In genomic region chr9:100461671-100462070, GRCm38 (mm10) we compare ENCODE assay signal across 10 mouse cellular contexts. TPM values are rescaled to one million over a fixed set of nuclear protein-coding genes. Genes with fewer than 3 reads are reported as not detected.
DNase-seq lines count a peak whose midpoint lies in the region; ATAC-seq and TF ChIP-seq lines count a peak whose summit lies in the region.
"Had no signal": no experiment of that assay in that cellular context is flagged by ENCODE, and none has a peak within 500 bp of the region (broad histone marks: within the 10 kb centered on the region; RNA-seq: fewer than 3 reads in every experiment).

No protein-coding gene starts in this region.

- no peak overlapping the region for H3K9ac ChIP-seq in kidney, embryonic 16.5 days (replicated peaks; ENCODE audit: low read length)
- H3K9ac ChIP-seq in stomach, postnatal 0 days (ENCODE audit: low read length) = no peak overlapping the region
- H3K9ac ChIP-seq: stomach, embryonic 15.5 days had no signal

- 87% methylated on average over 9 of the region's 9 CpGs for WGBS in kidney, embryonic 16.5 days
- WGBS in stomach, postnatal 0 days = 48% methylated on average over 9 of the region's 9 CpGs

- H3K4me2 ChIP-seq in kidney, embryonic 16.5 days (replicated peaks; ENCODE audit: low read depth, low read length) = no peak overlapping the region
- H3K4me2 ChIP-seq in stomach, postnatal 0 days (replicated peaks; ENCODE audit: low read depth) = no peak overlapping the region
- H3K4me2 ChIP-seq: stomach, embryonic 15.5 days had no signal

- no peak for ATAC-seq in kidney, embryonic 16.5 days (ENCODE audit: low FRiP score, low TSS enrichment)
- peak; percentile 60 for ATAC-seq in cerebellum, adult (ENCODE audit: insufficient number of reproducible peaks, low FRiP score, low TSS enrichment)
- no peak; the same call in 1 of the 2 replicates for ATAC-seq in stomach, postnatal 0 days (ENCODE audit: low FRiP score, low TSS enrichment)
- no peak for ATAC-seq in CD4-positive, CD25-positive, alpha-beta regulatory T cell, adult 4 months

- H3K4me3 ChIP-seq in kidney, embryonic 16.5 days (ENCODE audit: low read length) = no peak overlapping the region
- H3K4me3 ChIP-seq in stomach, postnatal 0 days (ENCODE audit: low read depth, low read length) = no peak overlapping the region
- H3K4me3 ChIP-seq: stomach, embryonic 15.5 days had no signal

- no peaks in the 10 kb centered on the region for H3K4me1 ChIP-seq in kidney, embryonic 16.5 days (ENCODE audit: insufficient read depth, low read length)
- H3K4me1 ChIP-seq in stomach, postnatal 0 days (replicated peaks; ENCODE audit: control insufficient read depth, insufficient read depth) = 0 out of 2 replicates have a peak, but pooled peaks cover 2% of the 10 kb centered on the region
- H3K4me1 ChIP-seq: stomach, embryonic 15.5 days had no signal

- intact Hi-C loops in gastrocnemius, postnatal 14 days (cut with DNase I; ENCODE audit: low total_unique reads) = no loop called here

- H3K27me3 ChIP-seq in kidney, embryonic 16.5 days (ENCODE audit: insufficient read depth, low read length) = no peaks in the 10 kb centered on the region
- H3K27me3 ChIP-seq in stomach, postnatal 0 days (ENCODE audit: control insufficient read depth, insufficient read depth, low read length) = no peaks in the 10 kb centered on the region
- H3K27me3 ChIP-seq: stomach, embryonic 15.5 days had no signal

- TF ChIP-seq CTCF in stomach, postnatal 0 days (IDR thresholded peaks at IDR 0.05; ENCODE audit: low read depth) = no peak

- TF ChIP-seq EP300 in stomach, postnatal 0 days (optimal IDR thresholded peaks at IDR 0.05) = no peak

- DNase-seq in kidney, adult 11 months = peak; percentile 63
- peak; percentile 46 for DNase-seq in gastrocnemius, postnatal 14 days
- peak; percentile 64 to 83 for DNase-seq in layer of hippocampus, postnatal 14 days (ENCODE audit: low spot score in 2 of 2)
- no peak for DNase-seq in stomach, postnatal 0 days (ENCODE audit: low spot score)
- DNase-seq in B cell, adult 2 months = no peak

- no peaks in the 10 kb centered on the region for H3K9me3 ChIP-seq in kidney, embryonic 16.5 days (ENCODE audit: low read length)
- no peaks in the 10 kb centered on the region for H3K9me3 ChIP-seq in stomach, postnatal 0 days (ENCODE audit: control insufficient read depth, low read length)
- H3K9me3 ChIP-seq: G1E; stomach, embryonic 15.5 days had no signal

- H3K27ac ChIP-seq in kidney, embryonic 16.5 days (ENCODE audit: low read length) = no peak overlapping the region
- peak overlapping the region; percentile 20 for H3K27ac ChIP-seq in stomach, postnatal 0 days (replicated peaks)
- H3K27ac ChIP-seq: stomach, embryonic 15.5 days had no signal

- peaks cover 15% of the 10 kb centered on the region; the same call in 1 of the 2 replicates for H3K36me3 ChIP-seq in kidney, embryonic 16.5 days (ENCODE audit: insufficient read depth, low read length)
- H3K36me3 ChIP-seq in stomach, postnatal 0 days (ENCODE audit: control insufficient read depth, insufficient read depth, low read length) = peaks cover 3% of the 10 kb centered on the region; the same call in 1 of the 2 replicates
- H3K36me3 ChIP-seq: stomach, embryonic 15.5 days had no signal

RNA-seq across cellular contexts. Expression of gene Il20rb, which starts 24.9 kb away (rescaled TPM):
- 0.75 and 1.1 TPM in 2 replicates for polyA plus RNA-seq in kidney, embryonic 16.5 days (2015; fragmentation: Nextera tagmentation; extraction: Ambion mirVana)
- 1 to 10 TPM; 1.5 to 1.7 TPM for total RNA-seq in gastrocnemius, postnatal 14 days (2021)
- 1 to 10 TPM; 1.3 to 1.5 TPM for total RNA-seq in layer of hippocampus, postnatal 14 days (2021)
- 4.8 and 5.1 TPM in 2 replicates for polyA plus RNA-seq in stomach, postnatal 0 days (2015; fragmentation: Nextera tagmentation; extraction: Ambion mirVana)
- 1 to 10 TPM; 1.0 to 2.7 TPM for polyA plus RNA-seq in CD4-positive, CD25-positive, alpha-beta regulatory T cell, adult 4 months (2017; shearing (Covaris generic))

Comparison
In these comparisons a context has a peak if more than half of its experiments do, and no peak if none do; other contexts are left out.
1. DNase-seq: peak in kidney, adult 11 months (single experiment), gastrocnemius, postnatal 14 days (single experiment) and layer of hippocampus, postnatal 14 days (2 of 2); none in stomach, postnatal 0 days (single experiment) and B cell, adult 2 months (0 of 2).